Mouse (Mus musculus) midbrain, embryonic 11.5 days (tissue): ENCODE measurements around the gene Kcnj6. TPM values are rescaled to one million over a fixed set of nuclear protein-coding genes. Genes with fewer than 3 reads are reported as not detected.
A peak's percentile ranks its signal among the peaks of the same experiment; 100 is the strongest.

Source experiments
- ATAC-seq: fragments of 200-750 bp; cut with Nextera tagmentation; 2 replicates; pipeline ENCODE4 v1.8.0; 2017; ENCODE audit warnings: moderate TSS enrichment, moderate library complexity; ENCODE audit not compliant: low FRiP score
- DNase-seq: peaks from one replicate; pipeline ENCODE4 v3.0.0; 2015; ENCODE audit warnings: low spot score; ENCODE audit errors: missing footprints
- H3K27ac ChIP-seq: fragments of 300-500 bp; sonication (generic); 2 replicates; pipeline ENCODE4 v1.5.1; 2014; ENCODE audit warnings: low read depth, low read length
- H3K27me3 ChIP-seq: fragments of 300-500 bp; sonication (generic); 2 replicates; pipeline ENCODE4 v1.6.1; 2014; ENCODE audit warnings: mild to moderate bottlenecking, low read length, moderate library complexity, mixed read lengths; ENCODE audit not compliant: control insufficient read depth, insufficient read depth
- H3K36me3 ChIP-seq: fragments of 300-500 bp; sonication (generic); 2 replicates; pipeline ENCODE4 v1.6.1; 2014; ENCODE audit warnings: mild to moderate bottlenecking, low read length, moderate library complexity, mixed read lengths; ENCODE audit not compliant: control insufficient read depth, insufficient read depth
- H3K4me1 ChIP-seq: fragments of 300-500 bp; sonication (generic); 2 replicates; pipeline ENCODE4 v1.6.1; 2014; ENCODE audit warnings: low read length; ENCODE audit not compliant: control insufficient read depth, insufficient read depth
- H3K4me2 ChIP-seq: fragments of 300-500 bp; sonication (generic); 2 replicates; pipeline ENCODE4 v1.6.1; 2014; ENCODE audit warnings: mild to moderate bottlenecking, moderate library complexity
- H3K4me3 ChIP-seq: fragments of 300-500 bp; sonication (generic); 2 replicates; pipeline ENCODE4 v1.5.1; 2014; ENCODE audit warnings: low read depth, low read length
- H3K9ac ChIP-seq: fragments of 300-500 bp; sonication (generic); 2 replicates; pipeline ENCODE4 v1.6.1; 2014; ENCODE audit warnings: low read length
- H3K9me3 ChIP-seq: fragments of 300-500 bp; sonication (generic); 2 replicates; pipeline ENCODE4 v1.6.1; 2016; ENCODE audit warnings: low read length; ENCODE audit not compliant: control insufficient read depth
- WGBS: fragments of 180-500 bp; shearing (Covaris S2); extraction: QIAGEN DNeasy Blood & Tissue Kit; methylation state at CpG from one replicate; pipeline ENCODE4 v1.1.7; 2014; 5-methylcytosine and 5-hydroxymethylcytosine counted together
- polyA plus RNA-seq: library from polyadenylated mRNA; unstranded; fragments of >200 nt; fragmentation: Nextera tagmentation; extraction: Ambion mirVana; gene quantifications from 2 replicates; pipeline ENCODE4 v1.2.1, GENCODE M21; 2014

Kcnj6 gene
- polyA plus RNA-seq, 1 experiment from 2014 or later = 0.15 TPM

- Histone ChIP-seq H3K4me2 (no peak overlapping the region), H3K36me3 (no peaks in the 10 kb centered on the region), H3K9ac (no peak overlapping the region), H3K4me1 (no peaks in the 10 kb centered on the region), H3K4me3 (no peak overlapping the region), H3K27ac (no peak overlapping the region), H3K9me3 (no peaks in the 10 kb centered on the region), H3K27me3 (no peaks in the 10 kb centered on the region; the same call in 1 of the 2 replicates)
- no peak for DNase-seq
- 62% methylated on average over 7 of the region's 7 CpGs for WGBS
- no peak for ATAC-seq
Measured at GRCm38 (mm10) chr16:94882111-94882510, 115.4 kb downstream of the Kcnj6 start.

- Histone ChIP-seq H3K36me3 (no peaks in the 10 kb centered on the region), H3K9me3 (no peaks in the 10 kb centered on the region), H3K27me3 (no peaks in the 10 kb centered on the region), H3K27ac (no peak overlapping the region), H3K4me3 (no peak overlapping the region), H3K4me1 (no peaks in the 10 kb centered on the region), H3K9ac (no peak overlapping the region), H3K4me2 (no peak overlapping the region)
- WGBS = 29% methylated on average over 9 of the region's 9 CpGs
- ATAC-seq = peak; percentile 71; the same call in 1 of the 2 replicates
- no peak for DNase-seq
Measured at GRCm38 (mm10) chr16:94872614-94873272, 124.8 kb downstream of the Kcnj6 start.

DNA sequence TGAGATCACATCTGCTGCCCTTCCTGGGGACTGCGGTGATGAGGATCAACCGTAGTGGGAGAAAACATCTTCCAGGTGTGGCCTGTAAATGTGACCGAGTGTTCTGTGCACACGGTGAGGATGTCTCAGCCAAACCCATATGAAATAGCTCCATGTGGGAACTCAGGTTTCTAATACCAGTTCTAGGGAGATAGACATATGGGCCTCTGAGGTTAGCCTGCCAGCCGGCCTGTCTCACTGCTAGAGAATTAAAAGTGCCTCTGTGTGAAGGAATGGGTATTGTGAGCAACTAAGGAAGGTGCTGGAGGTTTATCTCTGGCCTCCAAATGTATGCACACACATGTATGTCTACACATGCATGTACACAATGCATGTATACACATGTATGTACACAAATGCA lies 129.1 kb downstream of the Kcnj6 start:
- Histone ChIP-seq H3K36me3 (no peaks in the 10 kb centered on the region), H3K9ac (no peak overlapping the region), H3K9me3 (no peaks in the 10 kb centered on the region), H3K4me3 (no peak overlapping the region), H3K4me1 (no peaks in the 10 kb centered on the region), H3K27ac (no peak overlapping the region), H3K4me2 (no peak overlapping the region), H3K27me3 (no peaks in the 10 kb centered on the region)
- DNase-seq = no peak
- ATAC-seq = no peak
- WGBS = 87% methylated on average over 5 of the region's 5 CpGs

DNA sequence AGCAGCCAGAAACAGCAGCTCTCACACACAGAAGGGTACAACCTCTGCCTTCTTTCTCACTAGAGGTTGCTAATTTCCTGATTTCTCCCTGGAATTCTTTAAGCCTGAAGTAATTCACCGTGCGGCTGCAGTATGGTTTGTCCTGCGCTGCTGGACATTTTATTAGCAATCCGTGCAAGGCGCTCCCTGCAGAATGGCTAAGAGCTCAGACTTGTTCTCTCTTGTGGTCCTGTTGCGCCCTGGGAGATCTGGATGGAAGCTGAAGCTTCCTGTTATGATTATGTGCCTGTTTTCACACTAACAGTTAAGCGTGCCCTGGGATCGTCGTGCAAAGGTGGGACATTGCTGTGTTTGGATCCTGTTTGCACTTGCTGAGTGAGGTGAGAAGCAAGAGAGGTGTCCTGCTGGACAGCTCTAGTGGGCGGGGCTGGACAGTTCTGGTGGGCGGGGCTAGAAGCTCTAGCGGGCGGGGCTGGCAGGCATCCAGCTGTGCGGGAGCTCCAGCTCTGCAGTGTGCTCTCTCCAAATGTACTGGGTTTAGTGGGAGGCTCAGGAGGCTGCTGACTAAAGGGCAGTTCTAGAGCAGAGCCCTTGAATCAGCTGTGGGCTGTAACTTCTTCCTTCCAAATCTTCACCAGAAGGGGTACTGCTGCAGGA lies 131.1 kb downstream of the Kcnj6 start:
- no peaks in the 10 kb centered on the region for H3K27me3 ChIP-seq
- no peak overlapping the region for H3K4me2 ChIP-seq
- H3K27ac ChIP-seq = no peak overlapping the region
- no peaks in the 10 kb centered on the region for H3K4me1 ChIP-seq
- no peaks in the 10 kb centered on the region for H3K36me3 ChIP-seq
- no peak overlapping the region for H3K4me3 ChIP-seq
- H3K9ac ChIP-seq = no peak overlapping the region
- no peaks in the 10 kb centered on the region for H3K9me3 ChIP-seq
- DNase-seq (no peak), ATAC-seq (no peak)
- WGBS = 59% methylated on average over 14 of the region's 14 CpGs

GRCm38 (mm10) chr16:94865796-94866195 lies 131.7 kb downstream of the Kcnj6 start:
- Histone ChIP-seq H3K27ac (no peak overlapping the region), H3K4me1 (no peaks in the 10 kb centered on the region), H3K27me3 (no peaks in the 10 kb centered on the region), H3K4me3 (no peak overlapping the region), H3K36me3 (no peaks in the 10 kb centered on the region), H3K9me3 (no peaks in the 10 kb centered on the region), H3K9ac (no peak overlapping the region), H3K4me2 (no peak overlapping the region)
- no peak for DNase-seq
- ATAC-seq = no peak
- 89% methylated on average over 1 of the region's 1 CpGs for WGBS

DNA sequence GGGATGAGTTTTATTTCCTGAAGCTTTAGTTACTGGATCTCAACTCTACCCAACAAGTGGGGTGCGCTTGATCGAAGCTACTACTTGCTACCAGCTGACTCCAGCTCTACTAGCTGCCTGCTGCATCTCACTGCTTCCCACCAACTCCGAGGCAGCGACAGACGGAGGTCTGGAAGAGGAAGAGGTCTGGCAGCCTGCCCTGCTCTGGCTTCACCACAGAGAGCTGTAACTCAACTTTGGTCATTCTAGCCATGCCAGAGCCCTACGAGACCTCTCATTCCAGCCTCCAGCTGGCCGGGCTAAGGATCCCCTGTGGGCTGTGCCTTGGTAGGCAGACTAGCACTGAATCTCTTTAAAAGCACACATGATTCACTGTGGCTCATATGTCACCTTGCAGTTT lies 132.4 kb downstream of the Kcnj6 start:
- Histone ChIP-seq H3K9me3 (no peaks in the 10 kb centered on the region), H3K27ac (no peak overlapping the region), H3K4me3 (no peak overlapping the region), H3K4me1 (no peaks in the 10 kb centered on the region), H3K36me3 (no peaks in the 10 kb centered on the region), H3K9ac (no peak overlapping the region), H3K27me3 (no peaks in the 10 kb centered on the region), H3K4me2 (no peak overlapping the region)
- 90% methylated on average over 7 of the region's 7 CpGs for WGBS
- ATAC-seq (no peak), DNase-seq (no peak)

DNA sequence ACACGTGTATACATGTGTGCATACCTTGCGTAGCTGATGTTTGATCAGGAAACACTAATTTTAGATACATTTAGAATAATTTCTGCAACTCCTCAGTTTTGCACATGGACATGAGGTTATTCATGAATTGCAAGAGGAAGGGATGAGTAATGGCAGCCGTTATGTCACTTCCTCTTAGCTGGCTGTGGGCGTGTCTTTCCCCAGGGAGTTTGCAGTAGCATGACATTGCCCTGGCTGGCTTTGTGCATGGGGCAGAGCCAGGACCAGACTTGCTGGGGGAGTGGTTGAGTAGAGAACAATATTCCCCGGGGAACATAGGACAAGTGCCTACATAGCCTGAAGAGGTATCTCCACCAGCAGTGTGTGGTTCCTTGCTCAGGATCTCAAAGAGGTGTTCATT lies 134.0 kb downstream of the Kcnj6 start:
- Histone ChIP-seq H3K9me3 (no peaks in the 10 kb centered on the region), H3K4me2 (no peak overlapping the region), H3K27me3 (no peaks in the 10 kb centered on the region), H3K9ac (no peak overlapping the region), H3K4me1 (no peaks in the 10 kb centered on the region), H3K4me3 (no peak overlapping the region), H3K27ac (no peak overlapping the region), H3K36me3 (no peaks in the 10 kb centered on the region)
- 89% methylated on average over 5 of the region's 5 CpGs for WGBS
- DNase-seq = no peak
- no peak for ATAC-seq

DNA sequence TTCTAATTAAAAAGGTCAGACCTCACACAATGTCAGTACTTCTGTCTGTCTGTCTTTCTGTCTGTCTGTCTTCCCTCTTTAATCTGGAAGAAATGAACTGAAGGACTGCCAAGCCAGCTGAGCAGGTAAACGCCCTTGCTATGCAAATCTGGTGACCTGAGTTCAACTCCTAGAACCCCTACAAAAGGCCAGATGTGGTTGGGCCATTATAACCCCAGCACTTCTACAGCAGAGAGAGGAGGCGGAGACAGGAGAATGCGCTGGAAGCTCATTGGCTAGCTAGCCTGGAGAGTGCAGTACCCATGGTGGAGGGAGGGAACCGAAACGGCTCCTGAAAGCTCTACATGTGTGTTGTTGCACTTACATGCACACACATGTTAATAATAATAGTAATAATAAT lies 141.5 kb downstream of the Kcnj6 start:
- H3K36me3 ChIP-seq = no peaks in the 10 kb centered on the region
- no peak for ATAC-seq
- WGBS = 94% methylated on average over 5 of the region's 5 CpGs

DNA sequence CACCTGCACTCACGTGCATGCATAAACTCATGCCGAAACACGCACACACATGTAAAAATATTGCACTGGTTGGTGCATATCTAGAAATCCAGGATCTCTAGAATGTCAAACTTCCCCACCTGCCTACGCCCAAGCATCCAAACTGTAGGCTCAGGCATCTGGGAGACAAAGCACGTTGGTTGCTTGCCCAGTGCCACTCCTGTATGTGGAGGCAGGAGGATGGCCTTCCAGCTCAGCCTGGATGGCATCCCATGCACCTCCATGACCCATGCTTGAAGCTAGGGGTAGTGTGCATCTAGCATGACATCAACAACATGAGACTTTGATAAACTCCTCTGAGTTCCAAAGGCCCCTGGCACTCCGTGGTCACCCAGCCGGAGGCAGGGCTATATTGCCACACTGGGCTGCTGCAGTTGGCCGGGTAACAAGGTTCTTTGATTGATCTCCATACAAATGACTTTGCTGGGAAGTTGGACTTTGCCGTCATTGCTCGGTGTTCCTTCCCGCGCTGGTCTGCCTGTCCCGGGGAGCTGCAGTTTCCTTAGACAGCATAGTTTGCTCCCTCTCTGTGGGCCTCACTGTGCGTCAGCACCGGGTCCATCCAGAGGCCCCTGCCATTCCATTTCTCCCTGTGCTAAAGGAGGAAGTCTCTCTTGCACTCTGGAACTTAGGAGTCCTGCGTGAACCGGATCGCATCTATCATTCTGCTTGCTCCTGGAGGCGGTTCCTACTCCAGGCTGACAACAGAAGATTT lies 144.9 kb downstream of the Kcnj6 start:
- Histone ChIP-seq H3K4me1 (no peaks in the 10 kb centered on the region), H3K27me3 (no peaks in the 10 kb centered on the region), H3K4me3 (no peak overlapping the region), H3K27ac (no peak overlapping the region), H3K9ac (no peak overlapping the region), H3K9me3 (no peaks in the 10 kb centered on the region), H3K36me3 (no peaks in the 10 kb centered on the region), H3K4me2 (no peak overlapping the region)
- no peak for DNase-seq
- no peak for ATAC-seq
- WGBS = 82% methylated on average over 19 of the region's 19 CpGs

More for the DNA sequence above, 141.5 kb downstream of the Kcnj6 start:
- no peaks in the 10 kb centered on the region for H3K4me1 ChIP-seq
- no peaks in the 10 kb centered on the region for H3K27me3 ChIP-seq
- no peak overlapping the region for H3K27ac ChIP-seq
- H3K9ac ChIP-seq = no peak overlapping the region
- no peak overlapping the region for H3K4me3 ChIP-seq
- no peaks in the 10 kb centered on the region for H3K9me3 ChIP-seq
- DNase-seq = no peak
- H3K4me2 ChIP-seq = no peak overlapping the region
